Mouse (Mus musculus): ENCODE measurements around the gene Trim72. TPM values are rescaled to one million over a fixed set of nuclear protein-coding genes. Genes with fewer than 3 reads are reported as not detected.
A peak's percentile ranks its signal among the peaks of the same experiment; 100 is the strongest.
"Not testable (repeated sequence)": the region's sequence is repeated elsewhere in the genome, so short reads cannot be mapped to it uniquely, and the experiment has no call there.

Trim72 gene
- total RNA-seq, 2 experiments from 2014 or later = 0.40 to 0.55 TPM

DNA sequence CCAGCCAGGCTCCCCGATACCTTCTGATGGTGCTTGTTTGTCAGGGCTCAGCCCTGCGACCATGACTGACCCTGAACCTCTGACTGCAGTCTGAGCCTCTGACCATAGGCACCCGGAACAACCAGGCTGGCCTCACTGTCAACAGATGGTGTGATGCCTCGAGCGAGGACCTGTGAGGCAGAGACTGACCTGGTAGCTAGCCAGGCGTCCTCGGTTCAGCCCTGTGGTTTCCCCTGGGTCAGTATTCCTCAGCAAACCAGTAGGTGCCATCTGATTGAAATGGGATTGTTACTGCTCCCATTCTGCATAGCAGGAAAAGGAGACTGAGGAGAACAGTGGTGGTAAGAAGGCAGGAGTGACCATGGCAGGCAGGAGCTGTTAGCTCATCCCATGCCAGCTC lies 2.4 kb downstream of the Trim72 start:
- DNase-seq (ENCODE audit: low spot score in 2 of 2) = no peak

DNA sequence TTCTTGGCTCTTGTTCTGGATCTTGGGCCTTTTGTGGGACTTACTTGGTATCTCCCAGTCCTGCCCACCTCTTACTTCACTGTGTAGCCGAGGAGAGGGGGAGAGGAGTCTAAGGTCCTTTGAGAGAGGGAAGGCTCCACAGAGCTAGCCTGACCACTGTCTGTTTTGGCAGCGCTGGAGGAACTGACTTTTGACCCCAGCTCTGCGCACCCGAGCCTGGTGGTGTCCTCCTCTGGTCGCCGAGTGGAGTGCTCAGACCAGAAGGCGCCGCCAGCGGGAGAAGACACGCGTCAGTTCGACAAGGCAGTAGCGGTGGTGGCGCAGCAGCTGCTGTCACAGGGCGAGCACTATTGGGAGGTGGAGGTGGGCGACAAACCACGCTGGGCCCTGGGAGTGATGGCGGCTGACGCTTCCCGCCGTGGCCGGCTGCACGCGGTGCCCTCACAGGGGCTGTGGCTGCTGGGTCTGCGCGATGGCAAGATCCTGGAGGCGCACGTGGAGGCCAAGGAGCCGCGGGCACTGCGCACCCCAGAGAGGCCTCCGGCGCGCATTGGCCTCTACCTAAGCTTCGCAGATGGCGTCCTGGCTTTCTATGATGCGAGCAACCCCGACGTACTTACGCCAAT lies 6.1 kb downstream of the Trim72 start:
- DNase-seq (ENCODE audit: low spot score in 2 of 2) = no peak

DNA sequence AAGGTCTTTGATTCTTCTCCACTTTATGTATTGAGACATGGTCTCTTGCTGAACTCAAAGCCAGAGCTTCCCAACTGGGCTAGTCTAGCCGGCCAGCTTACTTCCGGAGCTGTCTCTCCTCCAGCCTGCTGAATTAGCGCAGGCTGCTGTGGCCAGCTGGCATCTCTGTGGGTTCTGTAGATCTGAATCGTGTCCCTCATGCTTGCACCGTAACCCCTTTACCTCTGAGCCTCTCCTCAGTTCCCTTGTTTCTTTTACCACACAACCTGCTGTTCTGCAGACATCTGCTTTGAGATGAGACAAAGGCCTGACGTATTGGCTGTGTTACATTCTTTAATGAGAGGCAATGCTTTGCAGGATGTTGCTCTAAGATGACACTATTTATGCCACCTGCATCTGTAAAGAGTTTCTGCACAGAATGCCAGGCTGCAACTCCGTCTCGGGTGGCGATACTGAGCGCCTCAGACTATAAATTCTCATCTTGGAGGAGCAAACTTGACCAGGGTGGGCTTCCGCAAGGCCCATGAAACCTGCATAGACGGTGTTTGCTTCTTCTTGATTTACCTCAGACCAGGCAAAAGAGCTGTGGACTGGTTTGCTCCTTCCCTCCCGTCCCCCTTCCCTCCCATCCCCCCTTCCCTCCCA lies 8.5 kb downstream of the Trim72 start:
- DNase-seq (ENCODE audit: low spot score in 2 of 2) = no peak

DNA sequence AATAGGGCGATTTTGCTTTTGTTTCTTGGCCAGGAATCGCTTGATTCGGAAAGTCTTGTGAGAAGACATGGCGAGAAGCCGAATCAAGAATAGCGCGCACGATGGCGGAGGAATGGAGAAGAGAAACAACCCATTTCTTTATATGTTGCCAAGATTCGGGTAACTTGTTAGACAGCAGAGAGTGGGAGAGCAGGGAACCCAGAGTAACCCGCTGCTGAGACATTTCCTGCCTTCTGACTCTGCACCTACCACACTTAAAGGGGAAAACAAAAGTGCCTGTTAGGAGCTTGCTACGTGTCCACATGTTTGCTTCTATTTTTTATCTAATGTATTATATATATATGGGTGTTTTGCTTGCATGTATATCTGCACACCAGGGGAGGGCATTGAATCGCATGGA lies 9.4 kb downstream of the Trim72 start:
- no peak for DNase-seq (ENCODE audit: low spot score in 2 of 2)

DNA sequence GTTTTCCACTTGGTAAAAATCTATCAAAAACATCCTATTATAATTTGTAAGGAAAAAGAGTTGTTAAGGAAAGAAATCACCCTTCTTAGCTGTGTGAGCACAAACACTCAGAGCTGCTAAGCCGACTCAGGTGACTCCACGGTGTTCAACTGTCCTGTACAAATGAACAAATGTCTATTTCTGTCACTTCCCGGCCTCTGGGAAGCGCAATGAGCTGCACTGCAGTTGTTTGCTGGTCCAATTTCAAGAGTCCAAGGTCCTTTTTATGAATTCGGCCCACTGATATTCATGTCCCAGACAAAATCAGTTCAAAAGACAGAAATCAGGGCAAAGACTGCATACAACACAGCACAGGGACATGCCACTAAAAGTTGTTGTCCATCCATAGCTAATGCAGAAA lies 12.4 kb downstream of the Trim72 start:
- DNase-seq (ENCODE audit: low spot score in 2 of 2) = not testable (repeated sequence)

DNA sequence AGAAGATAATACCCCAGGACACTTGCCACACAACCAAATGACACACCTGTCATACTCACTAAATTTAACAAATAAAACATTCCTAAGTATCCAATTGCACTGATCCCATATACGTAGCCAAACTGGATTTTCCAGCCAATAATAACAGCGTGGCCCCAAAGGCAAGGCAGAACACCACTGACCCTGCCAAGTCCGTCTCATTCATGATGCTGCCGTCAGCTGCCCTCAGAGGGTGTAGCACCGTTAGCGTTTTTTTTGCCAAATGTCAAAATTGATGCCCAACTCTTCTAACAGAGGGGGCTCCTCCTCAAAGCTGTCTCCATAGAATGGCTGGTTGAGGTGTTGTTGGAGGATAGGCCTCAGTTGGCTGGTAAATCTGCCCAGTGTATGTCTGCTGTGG lies 12.9 kb downstream of the Trim72 start:
- DNase-seq (ENCODE audit: low spot score in 2 of 2) = no peak

DNA sequence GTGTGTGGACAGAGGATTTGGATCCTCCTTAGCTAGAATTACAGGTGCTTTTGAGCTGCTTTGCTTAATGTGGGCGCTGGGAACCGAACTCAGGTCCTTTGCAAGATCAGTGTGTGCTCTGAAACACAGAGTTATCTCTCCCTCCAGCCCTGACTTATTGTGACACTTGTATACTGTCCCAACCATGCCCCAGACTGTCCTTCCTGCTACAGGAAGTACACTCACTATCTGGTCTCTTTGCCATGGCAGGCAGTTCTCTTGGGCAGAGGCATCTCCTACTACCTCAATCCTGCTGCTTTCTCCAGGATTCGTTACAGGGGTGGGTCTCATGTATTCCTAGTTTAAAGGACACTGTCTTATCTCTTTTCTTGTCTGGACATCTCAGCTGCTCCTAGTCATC lies 14.5 kb downstream of the Trim72 start:
- DNase-seq (ENCODE audit: low spot score in 2 of 2) = no peak

DNA sequence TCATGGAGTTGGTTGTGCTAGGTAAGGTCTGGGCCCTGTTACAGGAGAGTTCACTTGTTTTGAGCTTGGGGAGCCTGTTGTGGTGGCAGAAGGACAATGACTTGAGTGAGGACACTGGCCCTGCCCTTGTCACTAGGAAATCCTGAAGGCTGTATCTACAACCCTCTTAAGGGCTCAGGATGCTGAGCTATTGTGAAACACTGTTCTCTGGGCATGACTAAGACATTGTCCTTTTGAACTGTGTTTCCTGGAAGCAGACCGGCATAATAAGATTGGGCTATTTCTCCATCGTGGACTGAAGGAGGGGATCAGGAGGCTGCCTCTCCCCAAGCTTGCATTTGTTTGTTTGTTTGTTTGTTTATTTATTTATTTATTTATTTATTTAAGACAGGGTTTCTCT lies 15.4 kb downstream of the Trim72 start:
- no peak for DNase-seq (ENCODE audit: low spot score in 2 of 2)

DNA sequence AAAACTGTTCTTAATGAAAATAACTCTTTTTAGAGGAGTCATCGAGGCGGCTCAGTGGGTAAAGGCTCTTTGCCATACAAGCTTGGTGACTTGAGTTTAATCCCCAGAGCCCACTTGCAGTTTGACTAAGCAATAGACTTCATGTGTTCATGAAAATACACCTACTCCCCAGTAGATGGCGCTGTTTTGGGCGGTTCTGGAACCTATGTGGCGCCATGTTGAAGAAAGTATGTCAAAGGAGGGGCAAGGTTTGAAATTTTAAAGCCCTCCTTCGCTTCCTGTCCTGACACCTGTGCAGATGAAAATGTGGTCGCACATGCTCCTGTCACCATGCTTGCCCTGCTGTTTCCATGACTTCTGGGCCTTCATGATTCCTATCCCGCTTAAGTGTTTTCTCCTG lies 19.2 kb downstream of the Trim72 start:
- no peak for DNase-seq (ENCODE audit: low spot score in 2 of 2)

DNA sequence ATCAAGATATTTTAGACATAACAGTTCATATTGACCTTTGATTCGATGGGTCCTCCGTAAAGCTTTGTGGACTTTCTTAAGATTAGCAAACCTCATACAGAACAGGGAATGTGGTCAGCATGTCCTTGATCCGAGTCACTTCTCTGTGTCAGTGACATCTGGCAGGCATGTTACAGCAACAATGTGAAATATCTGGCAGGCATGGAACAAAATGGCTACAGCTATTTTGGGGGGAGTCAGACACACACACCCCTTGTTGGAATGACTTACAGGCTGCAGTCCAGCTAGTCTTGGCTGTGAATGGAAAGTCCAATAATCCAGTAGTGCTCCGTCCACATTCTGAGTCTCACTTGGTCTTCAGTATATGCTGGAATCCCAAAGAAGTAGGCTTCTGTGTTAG lies 19.8 kb downstream of the Trim72 start:
- no peak for DNase-seq (ENCODE audit: low spot score in 2 of 2)

DNA sequence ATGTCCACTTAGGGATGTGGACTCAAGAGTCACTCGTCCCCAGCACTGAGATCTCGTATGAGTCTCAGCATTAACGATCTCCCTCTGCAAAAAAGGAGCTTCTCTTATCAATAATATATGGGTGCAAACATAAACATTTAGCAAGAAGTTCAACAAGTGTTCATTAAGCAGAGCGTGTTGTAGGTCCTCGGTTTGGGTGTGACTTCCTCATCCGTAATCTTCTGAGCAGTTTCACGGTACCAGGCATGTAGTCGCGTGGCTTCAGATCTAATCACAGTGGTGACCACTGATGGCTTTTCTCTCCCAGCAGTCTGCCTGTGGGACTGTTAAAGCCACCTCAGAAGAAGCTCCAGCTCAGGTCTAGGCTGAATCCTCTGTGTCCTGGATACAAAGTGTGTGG lies 20.6 kb downstream of the Trim72 start:
- DNase-seq (ENCODE audit: low spot score in 2 of 2) = no peak

DNA sequence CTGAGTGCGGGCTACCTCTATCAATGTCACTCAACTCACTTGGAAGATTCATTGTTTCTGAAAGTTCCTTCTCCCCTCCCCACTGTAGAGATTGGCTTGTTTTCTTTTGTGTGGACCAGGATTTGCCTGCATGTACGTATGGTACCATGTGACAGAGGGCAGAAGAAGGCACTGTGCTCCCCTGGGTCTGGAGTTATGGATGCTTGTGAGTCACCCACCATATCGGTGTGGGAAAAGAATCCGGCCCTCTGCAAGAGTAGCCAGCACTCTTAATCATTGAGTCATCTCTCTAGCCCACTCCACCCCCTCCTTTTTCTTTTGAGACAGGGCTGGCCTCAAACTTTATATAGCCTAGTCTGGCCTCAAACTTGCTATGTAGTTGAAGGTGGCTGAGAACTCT lies 21.2 kb downstream of the Trim72 start:
- DNase-seq (ENCODE audit: low spot score in 2 of 2) = no peak

DNA sequence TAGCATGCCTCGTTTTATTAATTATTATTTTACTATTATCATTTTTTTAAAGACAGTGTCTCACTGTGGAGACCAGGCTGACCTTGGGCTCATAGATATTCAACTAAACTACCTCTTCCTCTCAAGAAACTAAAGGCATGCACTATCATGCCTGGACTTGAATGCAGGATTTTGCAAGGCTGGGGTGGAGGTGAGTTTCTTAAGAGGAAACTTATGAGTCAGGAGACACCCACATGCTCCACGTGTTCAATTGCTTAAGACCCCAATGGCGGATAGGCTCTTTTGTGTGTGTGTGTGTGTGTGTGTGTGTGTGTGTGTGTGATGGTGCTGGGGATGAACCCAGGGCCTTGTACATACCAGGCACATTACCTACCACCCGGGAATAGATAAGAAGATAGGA lies 21.6 kb downstream of the Trim72 start:
- no peak for DNase-seq (ENCODE audit: low spot score in 2 of 2)

DNA sequence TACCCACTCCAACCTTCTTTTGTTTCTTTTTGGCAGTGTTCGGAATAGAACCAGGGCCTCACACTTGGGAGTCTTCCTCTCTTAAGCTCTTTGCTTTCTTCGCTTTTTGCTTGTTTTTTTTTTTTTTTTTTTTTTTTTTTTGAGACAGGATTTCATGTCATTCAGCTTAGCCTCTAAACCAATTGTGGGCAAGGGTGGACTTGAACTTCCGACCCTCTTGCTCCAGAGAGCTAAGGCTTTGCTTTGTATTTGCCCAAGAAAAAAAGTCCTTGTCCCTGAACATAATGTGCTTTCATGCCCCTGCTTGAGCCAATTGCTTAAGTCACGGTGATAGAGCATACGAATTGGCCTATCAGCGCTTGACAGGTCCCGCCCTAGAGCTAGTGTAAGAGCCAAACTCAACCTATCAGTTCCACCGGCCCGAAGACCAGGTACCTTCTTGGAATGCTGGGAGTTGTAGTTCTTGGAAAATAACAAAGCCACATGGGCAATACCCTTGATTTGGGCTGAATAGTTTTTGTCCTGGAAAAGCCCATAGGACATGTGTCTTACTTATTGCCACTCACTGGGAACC lies 27.7 kb downstream of the Trim72 start:
- DNase-seq (ENCODE audit: low spot score in 2 of 2) = no peak

DNA sequence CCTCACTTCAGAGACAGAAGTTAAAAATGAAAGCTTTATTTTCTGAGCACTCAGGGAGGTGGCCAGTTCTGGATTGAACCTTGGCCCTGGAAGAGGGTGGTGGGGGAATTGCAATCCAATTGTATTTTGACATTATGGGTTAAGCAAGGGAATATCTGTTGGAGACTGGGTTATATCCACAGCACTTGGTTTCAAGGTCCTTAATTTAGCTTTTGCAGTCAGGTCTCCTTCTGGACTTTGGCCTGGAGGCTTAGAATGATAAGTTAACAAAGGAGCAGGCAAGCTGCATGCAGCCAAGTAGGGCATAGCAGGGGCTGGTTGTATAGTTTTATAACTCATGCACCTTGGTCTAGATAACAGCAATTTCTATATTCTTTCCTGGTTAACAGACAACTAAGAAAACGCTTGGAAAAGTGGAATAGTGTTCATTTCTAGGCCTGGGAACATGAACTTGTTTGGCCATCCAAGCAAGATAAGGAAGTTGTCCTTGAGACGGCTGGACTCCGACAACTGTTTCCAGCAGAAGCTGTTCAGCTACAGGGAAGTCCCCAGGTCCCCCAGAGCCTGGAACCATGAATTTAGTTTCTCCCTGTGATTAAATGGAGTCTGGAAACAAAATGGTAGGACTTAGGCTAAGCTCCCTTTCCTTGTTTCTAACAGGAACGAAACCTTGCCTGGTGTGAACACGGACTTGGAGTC lies 28.7 kb downstream of the Trim72 start:
- no peak for DNase-seq (ENCODE audit: low spot score in 2 of 2)

DNA sequence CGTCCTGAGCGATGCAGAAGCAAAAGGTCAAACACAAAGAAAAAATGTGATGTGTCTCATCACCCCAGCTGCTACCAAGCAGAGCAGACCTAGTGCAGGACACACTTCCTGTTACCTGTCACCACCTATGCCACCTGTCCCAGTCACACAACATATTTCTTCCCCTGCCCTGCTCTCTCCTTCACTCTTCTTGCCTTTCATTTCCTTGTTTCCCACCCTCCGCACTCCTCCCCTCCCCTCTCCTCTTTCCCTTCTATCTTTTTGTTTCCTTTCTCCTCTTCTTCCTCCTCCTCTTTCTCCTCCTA lies 29.2 kb downstream of the Trim72 start:
- DNase-seq (ENCODE audit: low spot score in 2 of 2) = no peak

DNA sequence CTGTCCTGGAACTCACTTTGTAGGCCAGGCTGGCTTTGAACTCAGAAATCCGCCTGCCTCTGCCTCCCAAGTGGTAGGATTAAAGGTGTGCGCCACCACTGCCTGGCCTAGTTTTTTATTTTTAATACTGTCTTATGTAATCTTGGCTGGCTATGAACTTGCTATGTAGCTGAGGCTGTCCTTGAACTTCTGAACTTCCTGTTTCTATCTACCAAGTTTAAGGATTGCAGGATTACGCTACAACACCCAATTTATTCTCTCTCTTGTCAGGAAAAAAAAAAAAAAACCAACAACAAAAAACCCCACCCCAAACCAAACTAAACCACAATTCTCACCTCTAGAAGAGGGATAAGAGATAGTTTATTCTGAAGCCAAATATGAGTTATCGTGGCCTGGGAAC lies 29.9 kb downstream of the Trim72 start:
- no peak for DNase-seq (ENCODE audit: low spot score in 2 of 2)

DNA sequence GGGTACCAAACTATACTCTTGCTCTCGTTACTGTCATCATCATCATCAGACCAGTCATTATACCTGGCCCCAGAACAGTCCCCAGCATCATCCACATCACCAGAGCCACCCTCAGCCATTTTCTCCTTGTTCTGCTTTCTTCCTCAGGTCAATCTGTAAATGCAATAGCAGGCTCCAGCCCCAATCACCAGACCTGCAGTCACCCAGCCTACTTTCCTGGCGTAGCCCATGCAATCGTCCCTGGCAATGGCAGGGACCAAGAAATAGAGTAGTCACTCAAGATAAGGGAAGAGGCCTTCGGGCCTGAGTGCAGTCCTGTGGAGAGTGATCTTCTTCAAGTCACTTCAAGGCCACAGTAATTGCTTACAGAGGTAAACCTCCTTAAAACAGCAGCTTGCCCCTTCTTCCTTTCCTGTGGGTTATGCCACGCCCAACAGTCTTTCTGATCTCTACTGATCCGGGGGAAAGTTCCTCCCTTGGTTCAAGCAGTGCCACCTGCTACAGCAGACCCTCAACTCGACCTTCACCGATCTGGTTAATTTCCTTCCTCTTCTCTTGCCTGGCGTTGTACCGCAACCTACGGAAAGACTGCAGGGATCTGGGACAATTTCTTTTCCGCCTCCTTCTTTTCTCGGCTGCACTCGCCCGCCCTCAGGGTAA lies 38.5 kb downstream of the Trim72 start:
- DNase-seq (ENCODE audit: low spot score in 2 of 2) = not testable (repeated sequence)

DNA sequence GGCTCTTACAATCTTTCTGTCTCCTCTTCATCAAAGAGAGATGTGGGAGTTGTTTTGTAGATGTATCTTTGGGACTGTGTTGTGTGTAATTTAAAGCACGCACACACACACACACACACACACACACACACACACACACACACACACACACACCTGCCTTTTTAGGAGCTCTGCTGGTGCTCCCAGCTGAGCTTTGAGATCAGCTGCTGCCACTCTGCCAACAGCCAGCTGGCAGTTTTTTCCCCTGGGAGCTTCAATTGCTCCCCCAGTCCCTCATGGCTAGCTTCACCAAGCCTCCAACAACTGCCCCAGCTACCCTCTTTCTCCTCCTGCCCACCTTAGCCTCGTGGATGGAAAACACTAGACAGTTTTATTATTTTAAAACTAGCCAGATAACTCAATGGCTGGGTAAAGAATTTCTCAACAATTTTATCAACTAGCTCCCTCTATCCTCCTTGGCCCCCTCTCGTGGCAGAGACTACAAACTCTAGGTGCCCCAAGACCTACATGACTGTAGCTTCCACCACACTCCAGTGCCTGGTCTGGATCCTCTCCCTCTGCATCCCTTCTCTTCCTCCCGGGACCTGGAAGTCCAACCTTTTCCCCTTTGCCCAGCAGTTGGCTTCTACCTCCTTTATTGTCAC lies 40.5 kb downstream of the Trim72 start:
- DNase-seq (ENCODE audit: low spot score in 2 of 2) = peak; percentile 13 to 23

DNA sequence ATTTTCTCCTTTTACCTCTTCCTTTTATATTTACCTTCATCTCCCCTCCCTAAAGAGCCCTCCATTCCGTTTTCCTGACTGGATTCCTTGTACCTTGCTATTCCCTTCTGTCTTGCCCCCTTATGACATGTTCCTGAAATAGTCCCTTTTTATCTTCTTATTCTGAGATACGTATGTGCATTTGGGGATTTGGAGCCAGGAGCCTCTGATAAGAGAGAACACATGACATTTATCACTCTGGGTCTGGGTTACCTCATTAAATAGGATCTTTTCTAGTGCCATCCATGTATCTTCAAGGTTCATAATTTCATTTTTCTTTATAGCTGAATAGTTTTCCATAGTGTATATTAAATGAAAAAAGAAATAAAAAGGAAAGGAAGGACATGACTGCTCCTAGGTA lies 41.9 kb downstream of the Trim72 start:
- DNase-seq (ENCODE audit: low spot score in 2 of 2) = no peak

DNA sequence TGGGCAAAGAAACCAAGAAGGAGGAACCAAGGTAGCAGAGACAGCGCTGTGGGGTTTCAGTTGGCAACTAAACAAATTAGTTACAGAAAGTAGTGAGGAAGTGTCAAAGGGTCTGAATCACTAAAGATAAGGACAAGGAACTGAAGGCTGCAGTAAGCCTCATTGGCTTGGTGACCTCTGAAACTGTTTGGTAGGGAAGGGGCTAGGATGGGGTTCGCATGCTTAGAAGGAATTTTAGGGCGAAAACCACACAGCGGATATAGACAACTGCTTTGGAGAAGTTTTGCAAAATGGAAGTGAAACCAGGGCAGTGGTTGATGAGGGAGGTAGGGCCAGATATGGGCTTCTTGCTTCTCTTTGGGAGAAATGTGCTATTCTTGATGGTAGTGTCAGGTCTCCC lies 45.1 kb downstream of the Trim72 start:
- no peak for DNase-seq (ENCODE audit: low spot score in 2 of 2)

DNA sequence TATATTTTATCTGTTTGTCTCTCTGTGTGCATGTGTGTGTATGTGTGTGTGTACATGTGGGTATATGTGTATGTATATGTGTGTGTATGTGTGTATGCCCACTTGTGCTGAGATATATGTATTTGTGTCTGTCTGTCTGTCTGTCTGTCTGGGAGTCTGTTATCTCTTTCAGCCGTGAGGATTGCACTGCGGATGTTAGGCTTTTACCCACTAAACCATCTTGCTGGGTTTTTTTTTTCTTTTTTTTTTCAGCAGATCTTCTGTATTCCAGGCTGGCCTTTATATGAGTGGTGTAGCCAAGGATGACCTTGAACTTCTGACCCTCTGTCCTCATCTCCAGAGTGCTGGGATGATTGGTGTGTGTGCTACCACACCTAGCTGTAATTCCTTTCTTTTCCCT lies 45.5 kb downstream of the Trim72 start:
- DNase-seq (ENCODE audit: low spot score in 2 of 2) = no peak
